Mouse (Mus musculus) left cerebral cortex, adult 11 months (tissue): Measurements from ENCODE around the gene Isy1.

Source experiments
- DNase-seq: peaks from one replicate; pipeline ENCODE4 v3.0.0; 2022; ENCODE audit warnings: low spot score

Gene Isy1

GRCm38 (mm10) chr6:87850155-87850899 lies 11.7 kb upstream of the Isy1 start:
- no peak for DNase-seq

- no peak for DNase-seq
Measured at GRCm38 (mm10) chr6:87849780-87850154, 11.2 kb upstream of the Isy1 start.

GRCm38 (mm10) chr6:87846813-87847212 lies 8.2 kb upstream of the Isy1 start:
- no peak for DNase-seq

- DNase-seq = no peak
Measured at GRCm38 (mm10) chr6:87845031-87845695, 6.6 kb upstream of the Isy1 start.

GRCm38 (mm10) chr6:87842254-87842653 lies 3.7 kb upstream of the Isy1 start:
- no peak for DNase-seq

GRCm38 (mm10) chr6:87841635-87842034 lies 3.0 kb upstream of the Isy1 start:
- DNase-seq = no peak

- DNase-seq = no peak
Measured at GRCm38 (mm10) chr6:87839797-87840341, 1.3 kb upstream of the Isy1 start.

- no peak for DNase-seq
Measured at GRCm38 (mm10) chr6:87835695-87836094, 2.9 kb downstream of the Isy1 start, which contains the start of gene Gm45140. Gene Gm45140 (minus strand): TSS chr6:87835795.

GRCm38 (mm10) chr6:87820366-87820765 lies 18.2 kb downstream of the Isy1 start:
- DNase-seq = no peak

GRCm38 (mm10) chr6:87814486-87814885 lies 24.1 kb downstream of the Isy1 start:
- DNase-seq = no peak

GRCm38 (mm10) chr6:87812656-87813055 lies 25.9 kb downstream of the Isy1 start:
- no peak for DNase-seq

GRCm38 (mm10) chr6:87811675-87812338 lies 26.8 kb downstream of the Isy1 start, which contains the start of gene Rab43:
Gene Rab43 (minus strand): TSS chr6:87812164.
- DNase-seq = peak; percentile 75

GRCm38 (mm10) chr6:87810713-87811669 lies 27.6 kb downstream of the Isy1 start:
- DNase-seq = no peak

GRCm38 (mm10) chr6:87810311-87810710 lies 28.3 kb downstream of the Isy1 start:
- no peak for DNase-seq

- DNase-seq = no peak
Measured at GRCm38 (mm10) chr6:87809651-87810161, 28.9 kb downstream of the Isy1 start.

- DNase-seq = no peak
Measured at GRCm38 (mm10) chr6:87809144-87809543, 29.5 kb downstream of the Isy1 start.

- no peak for DNase-seq
Measured at GRCm38 (mm10) chr6:87808521-87808920, 30.1 kb downstream of the Isy1 start.

GRCm38 (mm10) chr6:87807735-87808440 lies 30.7 kb downstream of the Isy1 start:
- DNase-seq = no peak

- no peak for DNase-seq
Measured at GRCm38 (mm10) chr6:87806857-87807256, 31.7 kb downstream of the Isy1 start.

- DNase-seq = no peak
Measured at GRCm38 (mm10) chr6:87806028-87806427, 32.6 kb downstream of the Isy1 start.

- no peak for DNase-seq
Measured at GRCm38 (mm10) chr6:87805448-87805847, 33.1 kb downstream of the Isy1 start.
